Mouse (Mus musculus) limb, embryonic 13.5 days (tissue): ENCODE results near the gene Folr1. TPM values are rescaled to one million over a fixed set of nuclear protein-coding genes. Genes with fewer than 3 reads are reported as not detected.

Experiments
- ATAC-seq: fragments of 200-750 bp; cut with Nextera tagmentation; 2 replicates; pipeline ENCODE4 v1.8.0; 2017; ENCODE audit warnings: low read depth, moderate number of reproducible peaks, moderate TSS enrichment; ENCODE audit not compliant: low FRiP score
- H3K27ac ChIP-seq: fragments of 300-500 bp; sonication (generic); 2 replicates; pipeline ENCODE4 v1.5.1; 2015; ENCODE audit warnings: inconsistent platforms, mild to moderate bottlenecking, moderate library complexity
- H3K27me3 ChIP-seq: fragments of 300-500 bp; sonication (generic); 2 replicates; pipeline ENCODE4 v1.6.1; 2015; ENCODE audit warnings: mild to moderate bottlenecking, inconsistent platforms
- H3K36me3 ChIP-seq: fragments of 300-500 bp; sonication (generic); 2 replicates; pipeline ENCODE4 v1.6.1; 2015; ENCODE audit warnings: inconsistent platforms, mild to moderate bottlenecking, moderate library complexity
- H3K4me1 ChIP-seq: fragments of 300-500 bp; sonication (generic); 2 replicates; pipeline ENCODE4 v1.6.1; 2015; ENCODE audit warnings: inconsistent platforms
- H3K4me2 ChIP-seq: fragments of 300-500 bp; sonication (generic); replicated peaks from 2 replicates; pipeline ENCODE4 v1.6.1; 2015; ENCODE audit warnings: inconsistent platforms, mild to moderate bottlenecking, moderate library complexity
- H3K4me3 ChIP-seq: fragments of 300-500 bp; sonication (generic); 2 replicates; pipeline ENCODE4 v1.5.1; 2015; ENCODE audit warnings: moderate library complexity, mild to moderate bottlenecking, inconsistent platforms
- H3K9ac ChIP-seq: fragments of 300-500 bp; sonication (generic); 2 replicates; pipeline ENCODE4 v1.6.1; 2015; ENCODE audit warnings: mild to moderate bottlenecking, inconsistent platforms
- H3K9me3 ChIP-seq: fragments of 300-500 bp; sonication (generic); 2 replicates; pipeline ENCODE4 v1.6.1; 2016; ENCODE audit warnings: inconsistent platforms
- WGBS: fragments of 180-500 bp; shearing (Covaris S2); methylation state at CpG from one replicate; pipeline ENCODE4 v1.1.7; 2015; 5-methylcytosine and 5-hydroxymethylcytosine counted together
- microRNA-seq: library from miRNA; unstranded; fragments of <30 nt; microRNA quantifications from one replicate; pipeline ENCODE4, GENCODE M21; 2016
- polyA plus RNA-seq: library from polyadenylated mRNA; unstranded; fragments of >200 nt; fragmentation: Nextera tagmentation; extraction: Ambion mirVana; gene quantifications from 2 replicates; pipeline ENCODE4 v1.2.1, GENCODE M21; 2015

Gene Folr1
- polyA plus RNA-seq, 1 experiment from 2014 or later: 0.64 TPM

GRCm38 (mm10) chr7:101823758-101824630 lies 46.6 kb downstream of the Folr1 start:
- H3K36me3 ChIP-seq: peaks cover 61% of the 10 kb centered on the region
- no peak overlapping the region for H3K4me3 ChIP-seq
- H3K9me3 ChIP-seq: no peaks in the 10 kb centered on the region
- H3K4me2 ChIP-seq: no peak overlapping the region
- H3K4me1 ChIP-seq: peaks cover 28% of the 10 kb centered on the region
- H3K9ac ChIP-seq: no peak overlapping the region
- H3K27ac ChIP-seq: no peak overlapping the region
- ATAC-seq: no peak
- 82% methylated on average over 18 of the region's 18 CpGs for WGBS
- H3K27me3 ChIP-seq: peaks cover 51% of the 10 kb centered on the region

GRCm38 (mm10) chr7:101822836-101823757 lies 47.5 kb downstream of the Folr1 start:
- Histone ChIP-seq H3K4me1 (peaks cover 33% of the 10 kb centered on the region), H3K9ac (no peak overlapping the region), H3K27me3 (peaks cover 60% of the 10 kb centered on the region), H3K4me2 (no peak overlapping the region), H3K36me3 (peaks cover 52% of the 10 kb centered on the region), H3K27ac (no peak overlapping the region), H3K9me3 (no peaks in the 10 kb centered on the region), H3K4me3 (no peak overlapping the region)
- ATAC-seq: no peak; the same call in 1 of the 2 replicates
- 31% methylated on average over 32 of the region's 32 CpGs for WGBS

- no peaks in the 10 kb centered on the region for H3K9me3 ChIP-seq
- peak overlapping the region; percentile 46 for H3K4me3 ChIP-seq
- under 1% methylated on average over 71 of the region's 71 CpGs for WGBS
- peak overlapping the region; percentile 89 for H3K4me2 ChIP-seq
- peaks cover 40% of the 10 kb centered on the region for H3K36me3 ChIP-seq
- peaks cover 37% of the 10 kb centered on the region for H3K4me1 ChIP-seq
- H3K27ac ChIP-seq: no peak overlapping the region
- ATAC-seq: peak; percentile 74
- peaks cover 73% of the 10 kb centered on the region for H3K27me3 ChIP-seq
- H3K9ac ChIP-seq: peak overlapping the region; percentile 67
Observed at GRCm38 (mm10) chr7:101821571-101822501, 48.8 kb downstream of the Folr1 start.

GRCm38 (mm10) chr7:101820295-101821030 lies 50.1 kb downstream of the Folr1 start:
- H3K9me3 ChIP-seq: no peaks in the 10 kb centered on the region
- peaks cover 26% of the 10 kb centered on the region for H3K36me3 ChIP-seq
- no peak overlapping the region for H3K27ac ChIP-seq
- H3K4me3 ChIP-seq: peak overlapping the region; percentile 46
- peaks cover 37% of the 10 kb centered on the region for H3K4me1 ChIP-seq
- H3K27me3 ChIP-seq: peaks cover 84% of the 10 kb centered on the region
- H3K4me2 ChIP-seq: peak overlapping the region; percentile 89
- WGBS: 2% methylated on average over 35 of the region's 35 CpGs
- no peak for ATAC-seq
- no peak overlapping the region for H3K9ac ChIP-seq

- peaks cover 80% of the 10 kb centered on the region for H3K27me3 ChIP-seq
- no peak within 1 kb of the TSS for H3K27ac ChIP-seq
- WGBS: 1% methylated on average over 35 of the region's 45 CpGs
- no peaks in the 10 kb centered on the region for H3K9me3 ChIP-seq
- H3K4me3 ChIP-seq: peak within 1 kb of the TSS; percentile 40
- peaks cover 28% of the 10 kb centered on the region for H3K4me1 ChIP-seq
- ATAC-seq: no peak
- H3K4me2 ChIP-seq: peak within 1 kb of the TSS; percentile 62
- H3K36me3 ChIP-seq: peaks cover under 1% of the 10 kb centered on the region; the same call in 1 of the 2 replicates
- H3K9ac ChIP-seq: peak within 1 kb of the TSS; percentile 31; the same call in 1 of the 2 replicates
Observed at GRCm38 (mm10) chr7:101817861-101818401, 52.7 kb downstream of the Folr1 start, which contains the start of gene Phox2a. Gene Phox2a (plus strand): TSS chr7:101818313.

Small RNA genes within 50 kb of the gene (microRNA-seq; reads per million reads assigned to microRNA genes)
- not detected for gene Gm22655

Other genes with a start within 250 kb of the Folr1 start
- 46.7 and 52.1 TPM in 2 replicates for gene Clpb, start 207.2 kb downstream of the Folr1 start, polyA plus RNA-seq
- gene Phox2a, start 52.5 kb downstream of the Folr1 start, polyA plus RNA-seq: 0.15 TPM in 1 of 2 replicates, not detected in the other
- 60.0 and 70.3 TPM in 2 replicates for gene Inppl1, start 32.6 kb downstream of the Folr1 start, polyA plus RNA-seq
- gene Folr2, start 13.6 kb downstream of the Folr1 start, polyA plus RNA-seq: 0.51 and 1.4 TPM in 2 replicates
- gene Anapc15, start 7.1 kb downstream of the Folr1 start, polyA plus RNA-seq: 70.6 and 71.6 TPM in 2 replicates
- 160 and 162 TPM in 2 replicates for gene Lamtor1, start 35.1 kb upstream of the Folr1 start, polyA plus RNA-seq
- gene Tomt, start 35.6 kb upstream of the Folr1 start, polyA plus RNA-seq: 0.29 and 0.68 TPM in 2 replicates
- gene Lrrc51, start 63.1 kb upstream of the Folr1 start, polyA plus RNA-seq: 8.2 and 13.4 TPM in 2 replicates
- 85.7 and 96.2 TPM in 2 replicates for gene Numa1, start 63.3 kb upstream of the Folr1 start, polyA plus RNA-seq
- 3.6 and 3.9 TPM in 2 replicates for gene Il18bp, start 147.9 kb upstream of the Folr1 start, polyA plus RNA-seq
- gene Rnf121, start 194.7 kb upstream of the Folr1 start, polyA plus RNA-seq: 34.1 and 34.4 TPM in 2 replicates
- 44.1 and 45.1 TPM in 2 replicates for gene Xndc1, start 194.7 kb upstream of the Folr1 start, polyA plus RNA-seq
- gene Xntrpc, start 194.9 kb upstream of the Folr1 start, polyA plus RNA-seq: 2.3 TPM in 2 replicates
- not detected in 2 replicates for gene Trpc2, start 212.3 kb upstream of the Folr1 start, polyA plus RNA-seq
- 16.8 and 16.9 TPM in 2 replicates for gene Art1, start 231.0 kb upstream of the Folr1 start, polyA plus RNA-seq
- 4.4 and 4.7 TPM in 2 replicates for gene Art5, start 238.7 kb upstream of the Folr1 start, polyA plus RNA-seq
- not detected in 2 replicates for gene Chrna10, start 246.0 kb upstream of the Folr1 start, polyA plus RNA-seq